Mouse (Mus musculus): Measurements from ENCODE around the gene Cnn2. TPM values are rescaled to one million over a fixed set of nuclear protein-coding genes. Genes with fewer than 3 reads are reported as not detected.

The Cnn2 gene
- polyA plus RNA-seq, 1 experiment from 2014 or later, result 37.1 TPM

GRCm38 (mm10) chr10:80023758-80024157, 35.4 kb downstream of the Cnn2 start:
- Histone ChIP-seq H3K4me2 (replicated peaks) (no peak overlapping the region), H3K9ac (replicated peaks) (no peak overlapping the region), H3K27me3 (peaks cover 21% of the 10 kb centered on the region), H3K9me3 (no peaks in the 10 kb centered on the region), H3K27ac (no peak overlapping the region), H3K4me3 (replicated peaks) (no peak overlapping the region), H3K36me3 (no peaks in the 10 kb centered on the region), H3K4me1 (replicated peaks) (peaks cover 8% of the 10 kb centered on the region)
- no peak for ATAC-seq
- WGBS, result 84% methylated on average over 5 of the region's 5 CpGs

- WGBS, result 78% methylated on average over 15 of the region's 15 CpGs
- Histone ChIP-seq H3K36me3 (no peaks in the 10 kb centered on the region), H3K27ac (peak overlapping the region; percentile 14; the same call in 1 of the 2 replicates)
Measured at GRCm38 (mm10) chr10:80024229-80025043, 36.1 kb downstream of the Cnn2 start.

GRCm38 (mm10) chr10:80025044-80025347, 36.6 kb downstream of the Cnn2 start:
- Histone ChIP-seq H3K27ac (no peak overlapping the region), H3K4me3 (replicated peaks) (no peak overlapping the region), H3K9me3 (no peaks in the 10 kb centered on the region), H3K4me2 (replicated peaks) (no peak overlapping the region), H3K27me3 (peaks cover 8% of the 10 kb centered on the region), H3K36me3 (no peaks in the 10 kb centered on the region), H3K4me1 (replicated peaks) (peaks cover under 1% of the 10 kb centered on the region; the same call in 1 of the 2 replicates), H3K9ac (replicated peaks) (no peak overlapping the region)
- WGBS, result 61% methylated on average over 4 of the region's 4 CpGs
- ATAC-seq, result no peak

More at GRCm38 (mm10) chr10:80024229-80025043, 36.1 kb downstream of the Cnn2 start:
- H3K27me3 ChIP-seq, result peaks cover 14% of the 10 kb centered on the region
- H3K9ac ChIP-seq (replicated peaks), result no peak overlapping the region
- H3K4me3 ChIP-seq (replicated peaks), result no peak overlapping the region
- peaks cover 6% of the 10 kb centered on the region for H3K4me1 ChIP-seq (replicated peaks)
- no peak for ATAC-seq
- no peaks in the 10 kb centered on the region for H3K9me3 ChIP-seq
- H3K4me2 ChIP-seq (replicated peaks), result no peak overlapping the region

GRCm38 (mm10) chr10:80025463-80025862, 37.1 kb downstream of the Cnn2 start:
- ATAC-seq, result no peak
- H3K4me1 ChIP-seq (replicated peaks), result no peaks in the 10 kb centered on the region
- H3K4me3 ChIP-seq (replicated peaks), result no peak overlapping the region
- H3K4me2 ChIP-seq (replicated peaks), result no peak overlapping the region
- H3K27me3 ChIP-seq, result peaks cover 4% of the 10 kb centered on the region
- H3K27ac ChIP-seq, result no peak overlapping the region
- no peaks in the 10 kb centered on the region for H3K36me3 ChIP-seq
- WGBS, result 83% methylated on average over 10 of the region's 10 CpGs
- no peak overlapping the region for H3K9ac ChIP-seq (replicated peaks)
- H3K9me3 ChIP-seq, result no peaks in the 10 kb centered on the region

GRCm38 (mm10) chr10:80025889-80026288, 37.5 kb downstream of the Cnn2 start:
- 0 out of 2 replicates have a peak, but pooled peaks have one; percentile 27 for ATAC-seq
- Histone ChIP-seq H3K27ac (no peak overlapping the region), H3K9ac (replicated peaks) (no peak overlapping the region), H3K4me1 (replicated peaks) (no peaks in the 10 kb centered on the region), H3K27me3 (no peaks in the 10 kb centered on the region; the same call in 1 of the 2 replicates), H3K9me3 (no peaks in the 10 kb centered on the region), H3K4me2 (replicated peaks) (no peak overlapping the region), H3K36me3 (no peaks in the 10 kb centered on the region), H3K4me3 (replicated peaks) (no peak overlapping the region)
- whole genome bisulfite sequencing, result 58% methylated on average over 12 of the region's 12 CpGs

GRCm38 (mm10) chr10:80027681-80028520, 39.5 kb downstream of the Cnn2 start:
- Histone ChIP-seq H3K4me3 (replicated peaks) (no peak overlapping the region), H3K27me3 (no peaks in the 10 kb centered on the region), H3K36me3 (no peaks in the 10 kb centered on the region), H3K9me3 (no peaks in the 10 kb centered on the region), H3K4me1 (replicated peaks) (no peaks in the 10 kb centered on the region), H3K9ac (replicated peaks) (no peak overlapping the region), H3K27ac (no peak overlapping the region), H3K4me2 (replicated peaks) (no peak overlapping the region)
- no peak for ATAC-seq
- 79% methylated on average over 20 of the region's 20 CpGs for WGBS

GRCm38 (mm10) chr10:80028521-80028846, 40.1 kb downstream of the Cnn2 start:
- Histone ChIP-seq H3K9ac (replicated peaks) (no peak overlapping the region), H3K4me3 (replicated peaks) (no peak overlapping the region), H3K27me3 (no peaks in the 10 kb centered on the region), H3K4me2 (replicated peaks) (no peak overlapping the region), H3K27ac (no peak overlapping the region), H3K4me1 (replicated peaks) (no peaks in the 10 kb centered on the region), H3K36me3 (no peaks in the 10 kb centered on the region), H3K9me3 (no peaks in the 10 kb centered on the region)
- no peak for ATAC-seq
- WGBS, result 95% methylated on average over 13 of the region's 13 CpGs

- Histone ChIP-seq H3K4me2 (replicated peaks) (no peak overlapping the region), H3K9me3 (no peaks in the 10 kb centered on the region), H3K4me3 (replicated peaks) (no peak overlapping the region), H3K36me3 (peaks cover 7% of the 10 kb centered on the region), H3K27me3 (no peaks in the 10 kb centered on the region), H3K9ac (replicated peaks) (no peak overlapping the region), H3K27ac (no peak overlapping the region), H3K4me1 (replicated peaks) (no peaks in the 10 kb centered on the region)
- 79% methylated on average over 9 of the region's 9 CpGs for WGBS
- ATAC-seq, result no peak
Measured at GRCm38 (mm10) chr10:80030191-80030590, 41.8 kb downstream of the Cnn2 start.

GRCm38 (mm10) chr10:80030736-80031135, 42.4 kb downstream of the Cnn2 start:
- Histone ChIP-seq H3K9ac (replicated peaks) (no peak overlapping the region), H3K27me3 (no peaks in the 10 kb centered on the region), H3K4me1 (replicated peaks) (no peaks in the 10 kb centered on the region), H3K4me3 (replicated peaks) (no peak overlapping the region), H3K36me3 (peaks cover 12% of the 10 kb centered on the region), H3K4me2 (replicated peaks) (no peak overlapping the region), H3K9me3 (no peaks in the 10 kb centered on the region), H3K27ac (no peak overlapping the region)
- ATAC-seq, result no peak
- WGBS, result 85% methylated on average over 17 of the region's 17 CpGs

GRCm38 (mm10) chr10:80032799-80033480, 44.6 kb downstream of the Cnn2 start:
- peaks cover 9% of the 10 kb centered on the region for H3K4me1 ChIP-seq (replicated peaks)
- H3K27me3 ChIP-seq, result no peaks in the 10 kb centered on the region
- no peaks in the 10 kb centered on the region for H3K9me3 ChIP-seq
- WGBS, result 63% methylated on average over 5 of the region's 5 CpGs
- ATAC-seq, result no peak
- peaks cover 34% of the 10 kb centered on the region for H3K36me3 ChIP-seq
- H3K27ac ChIP-seq, result 0 out of 2 replicates have a peak overlapping the region, but pooled peaks have one; percentile 30
- 0 out of 2 replicates have a peak overlapping the region, but pooled peaks have one; percentile 1 for H3K9ac ChIP-seq (replicated peaks)
- H3K4me3 ChIP-seq (replicated peaks), result no peak overlapping the region
- no peak overlapping the region for H3K4me2 ChIP-seq (replicated peaks)

- no peak overlapping the region for H3K4me2 ChIP-seq (replicated peaks)
- no peak overlapping the region for H3K9ac ChIP-seq (replicated peaks)
- H3K36me3 ChIP-seq, result peaks cover 38% of the 10 kb centered on the region
- WGBS, result 49% methylated on average over 9 of the region's 9 CpGs
- no peak overlapping the region for H3K4me3 ChIP-seq (replicated peaks)
- no peaks in the 10 kb centered on the region for H3K27me3 ChIP-seq
- H3K27ac ChIP-seq, result peak overlapping the region; percentile 56
- ATAC-seq, result no peak
- peaks cover 17% of the 10 kb centered on the region for H3K4me1 ChIP-seq (replicated peaks)
- no peaks in the 10 kb centered on the region for H3K9me3 ChIP-seq
Measured at GRCm38 (mm10) chr10:80033511-80034391, 45.4 kb downstream of the Cnn2 start.

Measured in midbrain, embryonic 13.5 days (tissue).